Mouse (Mus musculus) urinary bladder, postnatal 10 days (tissue): Measurements from ENCODE around the gene Fam189a1.

Experiments
- DNase-seq: peaks from one replicate; pipeline ENCODE4 v3.0.0; 2022; ENCODE audit warnings: low spot score

The Fam189a1 gene

DNA sequence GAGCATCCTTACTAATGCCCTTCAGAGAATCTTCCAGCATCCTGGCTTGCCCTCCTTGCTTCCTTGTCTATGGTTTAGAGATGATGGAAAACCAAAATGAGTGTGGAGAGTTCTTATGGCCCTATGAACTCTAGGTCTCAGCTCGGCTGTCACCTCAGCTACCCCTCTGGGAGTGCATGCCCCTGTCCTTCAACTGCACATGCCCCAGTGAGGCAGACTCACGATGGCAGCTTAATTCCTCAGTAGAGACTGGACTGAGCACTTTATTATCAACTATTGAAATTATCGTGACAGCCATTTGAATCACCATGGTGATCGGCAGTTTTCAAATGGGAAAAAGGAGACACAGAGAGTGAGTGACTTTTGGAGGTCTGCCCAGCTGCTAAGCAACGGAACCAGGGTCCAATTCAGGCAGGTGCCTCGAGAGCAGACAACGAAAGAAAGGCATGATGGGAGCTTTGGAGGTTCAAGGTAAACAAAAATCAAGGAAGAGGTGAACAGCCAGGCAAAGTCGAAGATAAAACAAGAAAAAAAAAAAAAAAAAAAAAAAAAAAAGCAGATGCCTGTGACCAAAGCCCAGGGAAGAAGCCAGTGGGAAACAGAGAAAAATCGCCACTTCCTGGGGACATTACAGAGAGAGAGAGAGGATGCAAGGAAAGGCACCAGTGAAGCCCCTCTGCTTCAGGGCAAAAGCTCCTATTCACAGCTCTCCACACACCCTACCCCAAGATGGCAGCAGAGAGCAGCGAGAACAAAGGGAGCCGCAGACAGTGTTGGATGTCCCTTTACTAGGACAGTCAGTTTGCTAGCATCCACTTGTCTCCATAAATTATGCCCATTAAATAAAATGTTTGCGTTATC is 206.2 kb downstream of the Fam189a1 start:
- DNase-seq: no peak

DNA sequence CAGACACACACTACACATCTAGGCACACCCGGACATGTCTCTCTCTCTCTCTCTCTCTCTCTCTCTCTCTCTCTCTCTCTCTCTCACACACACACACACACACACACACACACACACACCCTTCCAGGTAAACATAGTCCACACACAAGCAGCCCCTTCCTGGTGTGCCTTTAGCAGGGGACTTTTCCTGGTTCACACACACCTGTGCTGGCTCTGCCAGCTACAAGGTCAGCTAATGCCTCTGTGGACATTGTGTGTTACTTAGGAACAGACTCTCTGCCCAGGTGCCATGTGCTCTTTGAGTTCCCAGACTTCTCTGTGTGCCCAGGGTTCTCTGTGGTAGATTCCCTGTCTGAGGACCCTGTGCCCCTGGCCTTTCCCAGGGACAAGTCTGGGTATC is 206.9 kb downstream of the Fam189a1 start:
- no peak for DNase-seq

- DNase-seq: no peak
These were observed 211.7 kb downstream of the Fam189a1 start for GRCm38 (mm10) chr7:64944686-64945085.

GRCm38 (mm10) chr7:64944175-64944574 is 212.2 kb downstream of the Fam189a1 start:
- no peak for DNase-seq

DNA sequence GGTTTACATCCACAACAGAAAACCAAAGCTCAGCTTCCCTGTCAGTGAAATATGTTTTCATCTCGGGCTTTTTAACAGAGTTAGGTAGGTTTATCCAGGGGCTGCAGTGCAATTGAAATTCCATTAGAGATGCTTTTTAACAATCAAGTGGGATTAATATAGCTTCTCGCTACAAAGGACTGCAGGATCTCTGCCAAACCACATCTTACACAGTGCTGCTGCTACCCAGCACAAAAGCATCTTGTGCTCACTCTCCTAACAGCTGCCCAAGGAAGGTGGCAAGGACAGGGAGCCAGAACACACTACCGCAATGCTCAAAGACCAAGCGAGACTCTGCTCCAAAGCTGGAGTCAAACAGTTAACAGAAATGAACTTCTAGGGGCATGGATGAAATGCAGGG is 219.4 kb downstream of the Fam189a1 start:
- no peak for DNase-seq

GRCm38 (mm10) chr7:64934115-64934514 is 222.3 kb downstream of the Fam189a1 start:
- no peak for DNase-seq

DNA sequence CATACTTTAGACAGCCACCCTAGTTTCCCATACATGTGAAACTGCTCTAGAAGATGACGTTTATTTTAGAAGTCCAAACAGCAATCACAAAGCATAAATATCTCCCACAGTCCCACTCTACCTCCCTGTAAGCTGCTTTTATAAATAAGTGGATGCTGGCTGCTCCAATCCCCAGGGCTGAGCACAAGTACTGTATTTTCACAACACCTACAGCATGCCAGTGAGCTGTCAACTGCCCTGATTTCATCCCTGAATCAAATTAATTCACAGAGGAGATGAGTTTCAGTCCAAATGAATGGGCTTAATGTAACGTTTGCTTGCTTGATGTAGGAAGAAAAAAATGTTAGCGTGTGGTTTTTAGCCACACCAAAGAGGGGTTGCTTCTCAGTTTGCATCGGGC is 225.4 kb downstream of the Fam189a1 start:
- no peak for DNase-seq

- DNase-seq: no peak
These were observed 232.5 kb downstream of the Fam189a1 start for GRCm38 (mm10) chr7:64923918-64924317.

- DNase-seq: no peak
These were observed 235.2 kb downstream of the Fam189a1 start for GRCm38 (mm10) chr7:64921189-64921588.

DNA sequence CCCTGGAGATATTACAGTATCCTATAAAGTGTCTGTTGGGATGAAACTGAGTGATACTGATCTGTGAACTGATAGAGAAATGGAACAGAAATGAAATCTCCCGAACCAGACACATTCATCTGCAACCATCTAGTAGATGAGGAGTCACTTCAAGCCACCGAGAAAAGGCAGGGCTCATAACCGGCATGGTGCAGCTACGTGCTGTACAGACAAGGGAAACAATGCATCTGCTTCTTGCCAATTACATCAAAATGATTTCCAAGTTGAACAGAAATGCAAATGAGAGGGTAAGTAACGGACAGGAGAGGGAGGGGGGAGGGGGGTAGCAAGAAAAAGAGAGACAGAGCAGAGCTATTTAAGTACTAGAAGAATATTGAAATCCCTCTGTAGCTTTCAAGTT is 235.6 kb downstream of the Fam189a1 start:
- no peak for DNase-seq

- DNase-seq: no peak
These were observed 239.7 kb downstream of the Fam189a1 start for GRCm38 (mm10) chr7:64916654-64917053.

- DNase-seq: no peak
These were observed 241.2 kb downstream of the Fam189a1 start for GRCm38 (mm10) chr7:64915121-64915520.

DNA sequence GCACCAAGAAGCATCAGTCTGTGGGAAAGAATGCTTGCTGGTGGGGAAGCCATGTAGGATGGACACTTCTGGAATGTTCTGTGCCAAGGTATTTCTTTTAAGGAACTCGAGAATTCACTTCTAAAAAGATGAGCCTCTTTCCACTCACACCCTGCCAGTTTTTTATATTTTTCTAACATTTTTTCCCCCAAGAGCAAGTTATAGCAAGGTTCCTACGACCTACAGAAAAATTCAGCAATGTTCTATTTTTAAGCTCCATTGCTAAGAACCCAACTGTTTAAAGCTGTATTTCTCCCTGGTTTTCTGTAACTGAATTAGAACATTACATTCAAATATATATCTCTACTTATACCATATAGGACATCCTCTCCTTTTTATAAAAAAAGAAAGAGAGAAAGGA is 244.4 kb downstream of the Fam189a1 start:
- no peak for DNase-seq

DNA sequence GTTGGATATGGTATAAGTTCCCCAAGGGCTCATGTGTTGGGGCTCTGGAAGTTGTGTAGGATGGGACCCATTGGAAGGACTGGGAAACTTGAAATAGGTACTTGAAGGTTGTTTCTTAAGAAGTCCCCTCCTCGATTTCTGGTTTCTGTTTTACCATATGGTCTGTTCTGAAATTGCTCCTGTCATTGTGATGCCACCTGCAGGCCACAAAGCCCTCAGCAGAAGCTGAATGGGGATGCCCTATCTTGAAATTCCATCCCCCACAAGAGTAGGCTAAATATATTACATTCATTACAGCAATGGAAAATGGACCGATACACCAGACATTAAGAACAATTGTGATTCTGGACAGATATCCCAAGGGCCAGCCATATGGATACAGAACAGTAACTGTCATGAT is 246.2 kb downstream of the Fam189a1 start:
- DNase-seq: no peak

DNA sequence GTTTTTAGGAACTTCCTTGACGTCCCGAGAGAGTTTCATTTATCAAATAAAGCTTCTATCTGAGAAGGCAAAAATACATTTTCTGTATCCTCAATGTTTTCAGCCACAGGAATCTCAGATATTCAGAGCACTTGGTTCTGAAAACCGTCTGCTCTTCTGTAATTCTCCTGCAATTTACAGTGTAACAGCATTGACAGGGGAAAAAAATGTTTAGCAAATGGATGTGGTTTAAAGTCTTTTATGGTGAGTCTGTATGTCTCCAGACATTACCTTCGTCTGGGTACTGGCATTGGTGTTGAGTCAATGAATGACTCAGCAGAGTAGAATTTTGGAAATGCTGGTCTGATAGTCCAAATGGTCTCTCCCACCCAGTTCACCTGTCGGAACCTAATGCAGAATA is 249.4 kb downstream of the Fam189a1 start:
- no peak for DNase-seq

- DNase-seq: no peak
These were observed 250.9 kb downstream of the Fam189a1 start for GRCm38 (mm10) chr7:64905506-64905905.

GRCm38 (mm10) chr7:64900249-64900648 is 256.1 kb downstream of the Fam189a1 start:
- no peak for DNase-seq

- DNase-seq: no peak
These were observed 259.8 kb downstream of the Fam189a1 start for GRCm38 (mm10) chr7:64896587-64896986.

GRCm38 (mm10) chr7:64895685-64896101 is 260.7 kb downstream of the Fam189a1 start:
- DNase-seq: no peak

DNA sequence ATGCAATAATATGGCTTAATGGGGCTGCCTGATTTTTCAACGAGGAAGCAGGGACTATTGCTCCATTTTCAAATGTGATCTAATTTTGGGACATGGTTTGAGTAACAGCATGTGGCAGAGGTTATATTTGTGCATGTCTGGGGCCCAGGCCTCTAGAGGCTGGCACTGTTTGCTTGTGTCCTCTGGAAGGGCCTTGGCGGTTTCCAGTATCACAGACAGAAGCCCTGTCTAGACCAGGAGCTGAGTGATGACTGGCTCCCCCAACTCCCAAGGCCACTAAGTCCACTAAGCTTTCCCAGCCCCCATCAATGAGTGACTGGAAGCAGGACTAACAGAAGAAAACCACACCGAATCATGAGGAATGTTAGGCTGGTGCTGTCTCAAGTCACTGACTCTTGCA is 265.2 kb downstream of the Fam189a1 start:
- DNase-seq: no peak

- DNase-seq: no peak
These were observed 266.5 kb downstream of the Fam189a1 start for GRCm38 (mm10) chr7:64889919-64890318.

DNA sequence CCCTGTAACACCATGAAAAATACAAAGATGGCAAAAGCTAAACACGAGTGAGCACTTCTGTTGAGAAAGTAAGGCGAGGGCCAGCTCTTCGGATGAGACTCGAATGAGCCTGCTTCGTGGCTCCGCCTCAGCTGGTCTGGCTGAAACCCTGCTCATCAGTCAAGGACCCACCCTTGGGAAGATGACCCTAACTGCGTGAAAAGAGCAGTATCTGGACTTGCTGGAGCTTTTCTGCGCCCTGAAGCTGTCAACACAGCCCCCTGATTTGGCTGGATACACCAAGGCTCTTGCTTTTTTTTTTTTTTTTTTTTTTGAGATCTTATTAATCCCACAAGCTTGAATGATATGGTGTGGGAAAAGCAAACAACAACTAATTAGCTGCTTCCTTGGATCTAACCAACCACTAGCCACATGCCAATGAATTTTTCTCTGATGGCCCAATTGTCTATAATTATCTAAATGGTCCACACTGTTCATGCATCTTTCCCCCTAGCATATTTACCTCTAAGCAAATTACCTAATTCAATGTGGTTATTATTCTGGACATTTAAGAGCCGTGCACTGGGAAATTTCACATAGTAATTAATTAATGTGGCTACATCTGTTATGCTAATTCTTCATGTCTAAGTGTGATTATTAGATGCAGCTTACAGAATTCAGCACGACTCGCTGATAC is 272.0 kb downstream of the Fam189a1 start:
- DNase-seq: no peak

DNA sequence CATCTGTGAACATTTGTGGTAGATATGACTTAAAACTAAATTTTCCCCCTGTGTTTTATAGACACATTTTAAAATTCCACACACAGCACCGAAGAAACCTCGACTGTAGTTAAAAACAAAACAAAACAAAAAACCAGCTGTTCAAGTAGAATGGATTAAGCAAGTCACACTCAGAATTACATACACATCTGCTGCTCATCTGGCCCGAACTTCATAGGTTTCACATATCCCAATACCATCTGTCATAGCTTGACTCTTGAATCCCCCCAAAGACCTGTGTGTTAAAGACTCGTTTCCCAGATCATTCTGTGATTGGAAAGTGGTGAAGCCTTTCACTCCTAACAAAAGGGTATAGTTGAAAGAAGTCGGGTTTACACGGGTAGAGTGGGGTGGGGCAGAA is 274.1 kb downstream of the Fam189a1 start:
- DNase-seq: no peak

DNA sequence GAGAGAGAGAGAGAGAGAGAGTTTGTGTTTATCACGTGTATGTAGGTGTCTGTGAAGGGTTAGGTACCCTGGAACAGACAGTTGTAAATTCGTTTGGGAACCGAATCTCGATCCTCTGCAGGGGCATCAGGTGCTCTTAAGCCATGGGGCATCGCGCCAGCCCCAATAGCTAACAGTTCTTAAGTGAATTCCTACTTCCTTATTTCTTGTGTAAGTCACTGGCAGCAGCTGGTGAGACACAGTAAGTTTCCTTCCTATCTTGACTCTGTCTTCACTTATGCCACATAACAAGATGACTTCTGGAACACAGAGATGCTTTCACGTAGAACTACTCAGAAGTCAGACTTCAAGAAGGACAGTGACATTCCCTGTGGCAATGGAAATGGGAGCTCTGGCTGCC is 275.0 kb downstream of the Fam189a1 start:
- DNase-seq: no peak
